ENCODE assay signal across 24 mouse cellular contexts in the genomic region with DNA sequence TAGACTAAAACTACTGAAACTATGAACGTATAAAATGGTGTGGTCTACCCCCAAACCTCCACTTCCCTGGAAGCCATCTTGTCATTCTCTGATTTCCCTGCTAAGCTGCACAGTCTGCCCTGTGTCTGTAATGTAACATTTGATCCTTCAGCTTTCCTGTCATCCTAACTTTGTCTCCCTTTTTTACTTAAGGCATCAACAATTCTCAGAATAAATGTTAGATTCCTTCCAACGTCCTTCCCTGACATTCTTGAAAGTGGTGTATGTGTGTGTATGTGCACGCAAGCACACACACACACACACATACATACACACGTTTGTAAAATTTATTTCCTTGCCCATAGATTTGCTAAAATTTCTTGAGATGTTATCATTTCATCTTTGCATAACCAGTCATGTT. TPM values are rescaled to one million over a fixed set of nuclear protein-coding genes. Genes with fewer than 3 reads are reported as not detected.
"Had no signal": no experiment of that assay in that cellular context is flagged by ENCODE, and none has a peak within 500 bp of the region (broad histone marks: within the 10 kb centered on the region; RNA-seq: fewer than 3 reads in every experiment).

No protein-coding gene starts in this region.

- H3K4me2 ChIP-seq: heart, embryonic 11.5 days; heart, embryonic 13.5 days; heart, embryonic 15.5 days; hindbrain, embryonic 14.5 days; intestine, embryonic 15.5 days; limb, embryonic 13.5 days; limb, embryonic 15.5 days had no signal

- H3K4me3 ChIP-seq: gastrocnemius, adult 2 months; heart, adult 2 months; heart, embryonic 13.5 days; heart, embryonic 15.5 days; intestine, embryonic 15.5 days; limb, embryonic 13.5 days; limb, embryonic 15.5 days had no signal

- H3K9ac ChIP-seq: heart, embryonic 13.5 days; heart, embryonic 15.5 days; hindbrain, embryonic 14.5 days; intestine, embryonic 15.5 days; limb, embryonic 13.5 days; limb, embryonic 15.5 days had no signal

- H3K36me3 ChIP-seq: heart, embryonic 13.5 days; heart, embryonic 15.5 days; intestine, embryonic 15.5 days; limb, embryonic 13.5 days; limb, embryonic 15.5 days had no signal

- DNase-seq: gastrocnemius, adult 2 months; gastrocnemius, postnatal 10 days; gastrocnemius, postnatal 25 days; heart, adult 2 months; heart, postnatal 14 days; heart, postnatal 36 days; kidney, adult 18-20 months; kidney, adult 8-10 months; kidney, postnatal 10 days; kidney, postnatal 36 days; layer of hippocampus, adult 9-11 months; layer of hippocampus, postnatal 36 days; left cerebral cortex, postnatal 4 days had no signal

- H3K9me3 ChIP-seq: heart, embryonic 13.5 days; heart, embryonic 15.5 days; intestine, embryonic 15.5 days; limb, embryonic 13.5 days; limb, embryonic 15.5 days had no signal

- H3K27ac ChIP-seq: gastrocnemius, adult 2 months; heart, adult 2 months; heart, embryonic 13.5 days; heart, embryonic 15.5 days; hindbrain, embryonic 14.5 days; intestine, embryonic 15.5 days; limb, embryonic 13.5 days; limb, embryonic 15.5 days had no signal

- ATAC-seq: hindbrain, embryonic 16.5 days; inflammation-experienced regulatory T-cells, adult 6 months; intestine, embryonic 15.5 days; intestine, postnatal 0 days had no signal

- H3K27me3 ChIP-seq: heart, embryonic 13.5 days; heart, embryonic 15.5 days; intestine, embryonic 15.5 days; limb, embryonic 13.5 days; limb, embryonic 15.5 days had no signal

RNA-seq across cellular contexts. Expression of a gene that starts 44.5 kb away (rescaled TPM):
- polyA plus RNA-seq: heart, embryonic 13.5 days; hindbrain, embryonic 14.5 days; kidney, embryonic 16.5 days had no signal
